Mouse (Mus musculus) right cerebral cortex, adult 2 months (tissue): ENCODE results near the gene Gpr68.
A peak's percentile ranks its signal among the peaks of the same experiment; 100 is the strongest.

Source experiments
- DNase-seq, 2 experiments: peaks; one replicate each; pipeline ENCODE4 v3.0.0; 2021 to 2022; ENCODE audit warnings: low spot score in 2 of 2

The Gpr68 gene

GRCm38 (mm10) chr12:100924646-100925339 lies 16.8 kb upstream of the Gpr68 start:
- DNase-seq: no peak

- peak; percentile 49 to 58 for DNase-seq
Observed at GRCm38 (mm10) chr12:100910731-100911130, 2.7 kb upstream of the Gpr68 start.

- DNase-seq: no peak
Observed at GRCm38 (mm10) chr12:100909765-100910164, 1.8 kb upstream of the Gpr68 start.

- no peak for DNase-seq
Observed at GRCm38 (mm10) chr12:100908298-100909034, 468 bp upstream of the Gpr68 start.

- no peak for DNase-seq
Observed at GRCm38 (mm10) chr12:100906861-100907260, 1.1 kb downstream of the Gpr68 start.

GRCm38 (mm10) chr12:100903761-100904160 lies 4.2 kb downstream of the Gpr68 start:
- DNase-seq: no peak

GRCm38 (mm10) chr12:100901386-100901785 lies 6.6 kb downstream of the Gpr68 start:
- no peak for DNase-seq

- DNase-seq: no peak
Observed at GRCm38 (mm10) chr12:100900901-100901300, 7.1 kb downstream of the Gpr68 start.

GRCm38 (mm10) chr12:100899111-100899640 lies 8.8 kb downstream of the Gpr68 start:
- peak; percentile 43 to 59 for DNase-seq

- no peak for DNase-seq
Observed at GRCm38 (mm10) chr12:100897736-100898650, 10.0 kb downstream of the Gpr68 start.

GRCm38 (mm10) chr12:100896661-100897060 lies 11.3 kb downstream of the Gpr68 start:
- no peak for DNase-seq

- DNase-seq: no peak
Observed at GRCm38 (mm10) chr12:100895504-100895903, 12.5 kb downstream of the Gpr68 start.

GRCm38 (mm10) chr12:100890548-100890947 lies 17.4 kb downstream of the Gpr68 start:
- DNase-seq: no peak

- peak; percentile 69 to 79 for DNase-seq
Observed at GRCm38 (mm10) chr12:100887801-100888258, 20.2 kb downstream of the Gpr68 start.

GRCm38 (mm10) chr12:100886877-100887276 lies 21.1 kb downstream of the Gpr68 start:
- DNase-seq: no peak

GRCm38 (mm10) chr12:100885585-100885984 lies 22.4 kb downstream of the Gpr68 start:
- no peak for DNase-seq

- no peak for DNase-seq
Observed at GRCm38 (mm10) chr12:100883168-100883567, 24.8 kb downstream of the Gpr68 start.

- DNase-seq: no peak
Observed at GRCm38 (mm10) chr12:100878556-100878955, 29.4 kb downstream of the Gpr68 start.

- DNase-seq: no peak
Observed at GRCm38 (mm10) chr12:100877936-100878335, 30.1 kb downstream of the Gpr68 start.

- no peak for DNase-seq
Observed at GRCm38 (mm10) chr12:100875960-100876359, 32.0 kb downstream of the Gpr68 start.

- peak; percentile 47 to 61 for DNase-seq
Observed at GRCm38 (mm10) chr12:100875553-100875952, 32.4 kb downstream of the Gpr68 start.

GRCm38 (mm10) chr12:100873612-100874011 lies 34.4 kb downstream of the Gpr68 start:
- no peak for DNase-seq
